Mouse (Mus musculus) neural tube, embryonic 12.5 days (tissue): ENCODE measurements around the gene Mctp2. TPM values are rescaled to one million over a fixed set of nuclear protein-coding genes. Genes with fewer than 3 reads are reported as not detected.

Experiments used
- ATAC-seq: fragments of 200-750 bp; cut with Nextera tagmentation; 2 replicates; pipeline ENCODE4 v1.8.0; 2017; ENCODE audit warnings: low read depth, mild to moderate bottlenecking, moderate TSS enrichment, moderate library complexity; ENCODE audit not compliant: low FRiP score
- H3K27ac ChIP-seq: fragments of 300-500 bp; sonication (generic); 2 replicates; pipeline ENCODE4 v1.5.1; 2016
- H3K27me3 ChIP-seq: fragments of 300-500 bp; sonication (generic); replicated peaks from 2 replicates; pipeline ENCODE4 v1.6.1; 2016; ENCODE audit warnings: mild to moderate bottlenecking
- H3K36me3 ChIP-seq: fragments of 300-500 bp; sonication (generic); 2 replicates; pipeline ENCODE4 v1.6.1; 2016; ENCODE audit warnings: mild to moderate bottlenecking
- H3K4me1 ChIP-seq: fragments of 300-500 bp; sonication (generic); 2 replicates; pipeline ENCODE4 v1.6.1; 2016
- H3K4me2 ChIP-seq: fragments of 300-500 bp; sonication (generic); replicated peaks from 2 replicates; pipeline ENCODE4 v1.6.1; 2016; ENCODE audit warnings: mild to moderate bottlenecking
- H3K4me3 ChIP-seq: fragments of 300-500 bp; sonication (generic); 2 replicates; pipeline ENCODE4 v1.5.1; 2016
- H3K9ac ChIP-seq: fragments of 300-500 bp; sonication (generic); 2 replicates; pipeline ENCODE4 v1.6.1; 2016; ENCODE audit warnings: mild to moderate bottlenecking
- H3K9me3 ChIP-seq: fragments of 300-500 bp; sonication (generic); 2 replicates; pipeline ENCODE4 v1.6.1; 2016; ENCODE audit warnings: mild to moderate bottlenecking
- WGBS: fragments of 180-500 bp; shearing (Covaris S2); methylation state at CpG from one replicate; pipeline ENCODE4 v1.1.7; 2016; 5-methylcytosine and 5-hydroxymethylcytosine counted together
- polyA plus RNA-seq: library from polyadenylated mRNA; unstranded; fragments of >200 nt; fragmentation: Nextera tagmentation; extraction: Ambion mirVana; gene quantifications from 2 replicates; pipeline ENCODE4 v1.2.1, GENCODE M21; 2016

Mctp2 gene
- polyA plus RNA-seq, 1 experiment from 2014 or later = 0.29 TPM

DNA sequence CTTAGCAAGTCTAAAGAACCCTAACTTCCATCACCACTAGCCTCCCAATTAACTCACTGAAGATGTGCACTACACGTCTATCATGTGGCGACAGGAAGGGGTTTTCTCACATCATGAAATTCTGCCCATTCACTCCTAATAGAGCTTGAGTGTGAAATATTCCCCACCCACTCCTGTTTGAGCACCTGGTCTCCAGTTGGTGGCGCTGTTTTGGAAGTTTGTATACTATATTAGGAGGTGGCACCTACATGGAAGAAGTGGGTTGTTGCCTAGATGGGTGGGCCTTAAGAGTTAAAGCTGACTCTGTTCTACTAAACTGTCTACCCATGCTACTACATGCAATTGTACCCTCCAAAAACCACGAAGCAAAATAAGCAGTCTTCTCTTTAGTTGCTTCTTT is 4.7 kb downstream of the Mctp2 start:
- WGBS = 77% methylated on average over 4 of the region's 4 CpGs
- Histone ChIP-seq H3K4me3 (no peak overlapping the region), H3K9ac (no peak overlapping the region), H3K9me3 (no peaks in the 10 kb centered on the region), H3K4me1 (peaks cover 10% of the 10 kb centered on the region), H3K4me2 (no peak overlapping the region), H3K36me3 (no peaks in the 10 kb centered on the region), H3K27ac (no peak overlapping the region), H3K27me3 (peaks cover 10% of the 10 kb centered on the region)
- no peak for ATAC-seq

DNA sequence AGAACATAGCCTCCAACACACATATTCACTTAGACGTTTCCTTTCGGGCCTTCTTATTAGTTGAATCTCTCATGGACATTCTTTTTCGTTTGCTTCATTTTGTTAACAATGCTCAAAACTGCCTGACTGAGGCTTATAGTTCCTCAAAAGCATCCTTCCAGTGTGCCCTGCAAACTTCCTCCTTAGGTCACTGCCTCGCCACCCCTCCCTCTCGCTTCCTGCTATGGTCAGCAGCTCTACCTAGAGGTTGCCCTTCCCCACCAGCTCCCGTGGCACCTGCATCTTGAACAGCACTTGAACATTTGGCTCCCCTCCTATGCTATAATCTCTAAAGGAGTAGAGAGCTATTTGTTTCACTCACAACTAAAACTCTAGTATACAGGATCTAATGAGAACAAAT is 6.7 kb downstream of the Mctp2 start:
- no peaks in the 10 kb centered on the region for H3K9me3 ChIP-seq
- no peak overlapping the region for H3K9ac ChIP-seq
- H3K27me3 ChIP-seq = no peaks in the 10 kb centered on the region
- WGBS = 86% methylated on average over 6 of the region's 6 CpGs
- H3K4me3 ChIP-seq = no peak overlapping the region
- no peaks in the 10 kb centered on the region for H3K36me3 ChIP-seq
- H3K27ac ChIP-seq = no peak overlapping the region
- no peak overlapping the region for H3K4me2 ChIP-seq
- no peak for ATAC-seq
- H3K4me1 ChIP-seq = no peaks in the 10 kb centered on the region

DNA sequence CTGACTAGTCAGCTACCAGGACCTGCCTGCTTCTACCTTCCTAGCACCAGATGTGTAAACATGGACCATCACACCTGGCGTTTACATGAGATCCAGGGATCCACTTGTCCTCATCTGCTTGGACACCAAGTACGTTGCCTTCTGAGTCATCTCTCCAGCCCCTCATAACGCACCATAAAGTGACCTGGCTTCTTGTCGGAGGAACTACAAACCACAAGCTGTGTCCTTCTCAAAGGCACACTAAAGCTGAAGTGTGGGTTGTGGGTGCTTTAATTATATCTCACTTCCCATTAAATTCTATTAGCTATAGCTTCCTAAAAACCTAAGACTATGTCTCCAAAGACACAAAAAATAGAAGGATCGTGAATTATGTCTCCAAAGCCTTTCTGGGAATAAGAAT is 9.4 kb downstream of the Mctp2 start:
- no peaks in the 10 kb centered on the region for H3K9me3 ChIP-seq
- H3K9ac ChIP-seq = no peak overlapping the region
- H3K4me3 ChIP-seq = no peak overlapping the region
- no peaks in the 10 kb centered on the region for H3K36me3 ChIP-seq
- H3K27ac ChIP-seq = no peak overlapping the region
- WGBS = 89% methylated on average over 5 of the region's 5 CpGs
- no peaks in the 10 kb centered on the region for H3K27me3 ChIP-seq
- ATAC-seq = no peak
- H3K4me1 ChIP-seq = no peaks in the 10 kb centered on the region
- no peak overlapping the region for H3K4me2 ChIP-seq

DNA sequence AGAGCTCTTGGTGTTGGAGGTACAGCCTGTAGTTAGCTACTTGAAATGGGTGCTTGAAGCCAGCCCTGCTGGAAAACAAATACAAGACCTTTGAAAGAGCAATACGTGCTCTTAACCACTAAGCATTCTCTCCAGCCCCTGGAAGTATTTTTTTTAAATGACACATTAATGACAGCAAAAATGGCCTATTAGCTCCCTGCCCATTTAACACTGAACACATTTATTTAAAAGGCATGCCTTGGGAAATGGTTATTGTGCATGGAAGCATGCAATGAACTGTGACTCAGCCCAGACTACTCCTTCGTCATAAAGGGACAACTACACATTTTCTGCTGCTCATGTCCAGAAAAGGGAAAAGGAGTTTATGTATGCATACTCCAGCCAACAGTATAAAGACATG is 10.2 kb downstream of the Mctp2 start:
- no peak overlapping the region for H3K4me2 ChIP-seq
- 32% methylated on average over 2 of the region's 2 CpGs for WGBS
- H3K36me3 ChIP-seq = no peaks in the 10 kb centered on the region
- H3K4me1 ChIP-seq = no peaks in the 10 kb centered on the region
- H3K27ac ChIP-seq = no peak overlapping the region
- H3K9ac ChIP-seq = no peak overlapping the region
- H3K9me3 ChIP-seq = no peaks in the 10 kb centered on the region
- ATAC-seq = no peak
- H3K4me3 ChIP-seq = no peak overlapping the region
- no peaks in the 10 kb centered on the region for H3K27me3 ChIP-seq

DNA sequence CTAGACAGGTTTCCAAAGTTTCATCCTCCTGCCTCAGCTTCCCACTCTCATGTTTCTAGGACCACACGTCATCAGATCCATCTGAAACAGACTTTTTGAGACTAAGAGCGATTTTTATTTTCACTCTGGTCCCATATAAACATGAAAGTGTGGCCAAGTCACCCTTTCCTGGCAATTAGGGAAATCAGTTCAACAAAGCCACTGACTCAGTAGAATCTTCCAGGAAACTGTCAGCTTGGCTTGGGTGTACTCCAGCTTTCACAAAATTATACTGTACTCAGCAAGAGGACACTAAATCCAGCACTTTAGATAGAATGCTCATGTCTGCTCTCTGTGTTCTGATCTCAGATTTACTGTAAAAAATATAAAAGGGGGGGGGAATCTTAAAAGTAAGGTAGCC is 11.5 kb downstream of the Mctp2 start:
- H3K27ac ChIP-seq = no peak overlapping the region
- H3K4me2 ChIP-seq = no peak overlapping the region
- no peaks in the 10 kb centered on the region for H3K36me3 ChIP-seq
- no peaks in the 10 kb centered on the region for H3K27me3 ChIP-seq
- no peak overlapping the region for H3K9ac ChIP-seq
- WGBS = 67% methylated on average over 2 of the region's 2 CpGs
- no peaks in the 10 kb centered on the region for H3K4me1 ChIP-seq
- no peak overlapping the region for H3K4me3 ChIP-seq
- no peak for ATAC-seq
- no peaks in the 10 kb centered on the region for H3K9me3 ChIP-seq

DNA sequence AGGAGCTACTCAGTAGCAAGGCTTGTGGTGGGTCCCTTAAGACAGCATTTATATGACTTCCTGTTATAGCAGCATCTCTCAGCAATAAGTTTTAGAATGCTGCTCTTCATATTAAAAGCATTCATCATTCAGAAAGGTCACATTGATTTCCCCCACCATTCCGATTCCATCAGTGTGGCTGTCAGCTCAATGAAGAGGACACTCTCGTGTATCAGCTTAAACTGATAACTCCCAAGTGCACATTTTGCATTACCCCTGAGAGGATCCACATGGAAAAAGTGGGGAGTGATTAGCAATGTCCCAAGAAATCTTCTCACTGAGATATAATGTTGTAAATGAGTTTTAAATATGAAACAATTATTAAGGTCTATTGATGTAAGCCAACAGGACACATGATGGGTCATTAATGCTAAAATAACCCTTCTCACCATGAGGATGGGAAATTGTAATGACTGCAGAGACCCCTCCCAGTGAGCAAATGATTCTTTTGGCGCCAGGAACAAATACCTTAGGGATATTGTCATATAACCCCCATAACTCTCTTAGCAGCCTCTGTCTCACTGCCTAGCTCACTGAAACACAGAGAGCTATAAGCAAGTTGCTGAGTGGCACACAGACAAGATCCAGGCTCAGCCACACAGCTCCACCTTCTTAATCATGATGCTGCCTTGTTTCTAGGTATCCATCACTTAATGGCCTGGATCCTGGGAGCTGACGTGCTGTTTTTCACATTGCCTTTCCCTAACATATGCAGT is 12.4 kb downstream of the Mctp2 start:
- H3K36me3 ChIP-seq = no peaks in the 10 kb centered on the region
- WGBS = 63% methylated on average over 4 of the region's 4 CpGs

DNA sequence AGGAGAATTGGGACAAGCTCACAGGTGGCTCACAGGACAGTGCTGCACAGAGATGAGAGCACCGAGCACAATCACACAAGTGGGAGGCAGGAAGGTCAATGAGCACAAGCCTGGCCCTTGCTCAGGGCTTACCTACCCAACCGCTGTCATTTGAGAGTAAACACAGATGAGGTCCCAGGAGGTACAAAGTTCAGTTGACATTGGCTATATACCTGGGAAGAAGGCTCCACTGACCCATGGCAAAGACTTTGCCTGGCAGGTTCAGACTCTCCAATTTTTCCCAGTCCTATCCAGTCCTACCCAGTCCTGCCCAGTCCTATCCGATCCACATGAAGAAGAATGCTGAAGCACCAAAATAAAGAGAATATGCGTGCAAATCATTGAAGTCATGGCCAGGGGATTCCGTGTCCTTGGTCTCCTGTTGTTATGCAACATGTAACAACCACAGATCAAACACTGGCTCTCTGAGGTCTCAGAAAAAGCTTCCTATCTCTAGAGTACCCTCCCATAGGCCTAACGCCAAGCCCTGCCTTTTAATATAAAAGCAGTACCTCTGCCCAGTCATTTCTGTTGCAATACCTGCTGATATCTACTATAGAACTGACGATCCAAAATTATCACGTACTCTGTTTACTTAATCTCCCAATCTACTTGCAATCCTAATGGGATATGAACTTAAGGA is 14.0 kb downstream of the Mctp2 start:
- no peak overlapping the region for H3K4me2 ChIP-seq
- H3K27me3 ChIP-seq = no peaks in the 10 kb centered on the region
- H3K9ac ChIP-seq = no peak overlapping the region
- H3K27ac ChIP-seq = no peak overlapping the region
- no peak overlapping the region for H3K4me3 ChIP-seq
- WGBS = 87% methylated on average over 8 of the region's 8 CpGs
- no peak for ATAC-seq
- no peaks in the 10 kb centered on the region for H3K9me3 ChIP-seq
- H3K4me1 ChIP-seq = no peaks in the 10 kb centered on the region
- no peaks in the 10 kb centered on the region for H3K36me3 ChIP-seq

More for the DNA sequence above, 12.4 kb downstream of the Mctp2 start:
- no peaks in the 10 kb centered on the region for H3K27me3 ChIP-seq
- H3K27ac ChIP-seq = no peak overlapping the region
- no peak for ATAC-seq
- H3K4me2 ChIP-seq = no peak overlapping the region
- H3K9ac ChIP-seq = no peak overlapping the region
- H3K9me3 ChIP-seq = no peaks in the 10 kb centered on the region
- H3K4me3 ChIP-seq = no peak overlapping the region
- H3K4me1 ChIP-seq = no peaks in the 10 kb centered on the region

DNA sequence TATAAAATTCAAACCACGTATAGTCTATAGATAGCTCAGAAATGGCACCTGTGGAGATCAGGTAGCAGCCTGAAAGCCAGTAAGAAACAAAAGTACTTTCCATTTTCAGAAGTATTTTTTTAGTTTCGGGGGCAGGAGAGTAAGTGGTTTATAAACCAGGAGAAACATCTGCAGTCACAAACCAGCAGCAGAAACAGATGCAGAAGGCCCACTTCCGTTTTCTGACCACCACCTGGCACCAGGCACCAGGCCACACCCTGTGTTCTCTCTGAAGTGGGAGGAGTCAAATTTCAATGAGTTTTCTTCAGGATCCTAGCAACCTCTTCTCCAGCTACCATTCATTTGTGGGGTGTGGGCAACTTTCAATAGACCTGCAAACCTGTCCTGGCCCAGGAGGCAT is 25.7 kb downstream of the Mctp2 start:
- Histone ChIP-seq H3K27me3 (no peaks in the 10 kb centered on the region), H3K9me3 (no peaks in the 10 kb centered on the region), H3K9ac (no peak overlapping the region), H3K36me3 (no peaks in the 10 kb centered on the region), H3K4me3 (no peak overlapping the region), H3K4me1 (no peaks in the 10 kb centered on the region), H3K27ac (no peak overlapping the region), H3K4me2 (no peak overlapping the region)
- WGBS = 74% methylated on average over 3 of the region's 3 CpGs
- ATAC-seq = no peak

DNA sequence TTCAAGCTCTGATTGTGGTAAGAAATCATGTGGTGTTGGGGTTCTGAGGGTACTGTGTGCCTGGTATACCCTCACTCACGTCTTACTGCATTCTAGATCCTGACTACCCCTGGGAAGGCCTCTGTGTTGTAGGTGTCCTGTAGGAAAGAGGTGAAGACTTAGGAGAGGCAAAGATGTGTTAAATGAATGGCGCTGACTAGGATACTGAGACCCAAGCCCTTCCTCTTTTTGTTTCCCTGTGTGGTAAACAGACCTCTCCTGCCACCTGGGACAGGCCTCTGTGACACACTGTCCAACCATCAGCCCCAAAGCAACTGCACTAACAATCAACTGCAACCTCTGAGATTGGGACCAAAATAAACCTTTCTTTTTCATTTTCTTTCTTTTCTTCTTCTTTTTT is 28.0 kb downstream of the Mctp2 start:
- no peak overlapping the region for H3K4me3 ChIP-seq
- WGBS = 78% methylated on average over 2 of the region's 2 CpGs
- no peak overlapping the region for H3K27ac ChIP-seq
- ATAC-seq = no peak
- H3K4me2 ChIP-seq = no peak overlapping the region
- no peaks in the 10 kb centered on the region for H3K9me3 ChIP-seq
- H3K36me3 ChIP-seq = no peaks in the 10 kb centered on the region
- H3K27me3 ChIP-seq = no peaks in the 10 kb centered on the region
- no peaks in the 10 kb centered on the region for H3K4me1 ChIP-seq
- H3K9ac ChIP-seq = no peak overlapping the region

DNA sequence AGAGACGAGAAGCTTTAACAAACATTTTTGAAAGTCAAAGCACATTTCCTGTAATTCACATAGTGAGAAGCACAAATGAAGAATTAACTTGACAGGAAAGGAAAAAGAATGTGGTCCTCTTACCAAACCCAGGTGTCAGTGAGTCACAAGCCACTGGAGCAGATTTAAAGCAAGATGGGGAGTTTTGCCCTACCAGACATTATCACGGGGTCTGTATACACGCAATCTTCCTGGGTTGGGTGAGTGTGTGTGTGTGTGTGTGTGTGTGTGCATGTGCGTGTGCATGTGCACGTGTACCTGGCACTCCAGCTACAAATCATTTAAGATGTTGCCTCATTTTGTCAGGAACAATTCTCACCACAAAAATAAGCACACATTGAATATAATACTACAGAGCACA is 30.9 kb downstream of the Mctp2 start:
- Histone ChIP-seq H3K4me1 (no peaks in the 10 kb centered on the region), H3K4me3 (no peak overlapping the region), H3K9ac (no peak overlapping the region), H3K4me2 (no peak overlapping the region), H3K27ac (no peak overlapping the region), H3K36me3 (no peaks in the 10 kb centered on the region), H3K9me3 (no peaks in the 10 kb centered on the region), H3K27me3 (no peaks in the 10 kb centered on the region)
- no peak for ATAC-seq
- WGBS = 91% methylated on average over 5 of the region's 5 CpGs

DNA sequence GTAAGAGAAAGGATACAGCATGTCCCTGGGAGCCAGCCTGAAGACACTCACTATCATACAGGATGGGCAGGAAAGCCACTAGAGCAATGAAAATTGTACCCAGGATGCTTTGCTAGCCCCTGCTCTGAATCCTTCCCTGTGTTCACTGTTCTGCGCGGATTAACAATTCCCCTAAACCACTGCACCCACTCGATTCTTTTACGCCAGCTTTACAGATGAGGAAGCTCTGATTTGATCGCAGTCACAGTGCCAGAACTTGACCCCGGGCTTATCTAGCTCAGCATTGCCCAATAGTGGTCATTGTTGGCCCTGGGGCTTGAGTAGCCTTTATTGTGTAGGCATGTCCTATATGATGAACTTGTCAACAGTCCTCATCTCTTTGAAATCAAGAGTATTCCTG is 34.9 kb downstream of the Mctp2 start:
- 93% methylated on average over 6 of the region's 6 CpGs for WGBS
- Histone ChIP-seq H3K27me3 (no peaks in the 10 kb centered on the region), H3K36me3 (no peaks in the 10 kb centered on the region), H3K4me3 (no peak overlapping the region), H3K9ac (no peak overlapping the region), H3K27ac (no peak overlapping the region), H3K4me1 (no peaks in the 10 kb centered on the region), H3K9me3 (no peaks in the 10 kb centered on the region), H3K4me2 (no peak overlapping the region)
- no peak for ATAC-seq

DNA sequence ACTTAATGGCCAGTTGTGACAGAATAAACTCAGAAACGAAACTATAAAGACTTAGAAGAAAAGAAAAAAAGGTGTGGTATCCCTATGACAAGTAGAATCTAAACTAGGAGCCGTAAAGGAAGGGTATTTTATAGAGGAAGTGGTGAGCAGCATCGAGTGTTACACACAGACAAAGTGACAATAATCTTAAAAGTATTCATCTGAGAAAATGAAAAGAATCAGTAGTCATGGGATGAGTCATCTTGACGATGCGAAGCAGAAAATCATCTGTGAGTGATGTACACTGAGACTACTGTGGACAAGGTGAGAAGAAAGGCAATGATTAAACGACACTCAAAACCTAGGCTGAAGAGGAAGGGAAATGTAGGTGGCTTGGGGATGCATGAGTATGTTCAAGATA is 36.4 kb downstream of the Mctp2 start:
- Histone ChIP-seq H3K9me3 (no peaks in the 10 kb centered on the region), H3K36me3 (no peaks in the 10 kb centered on the region), H3K27me3 (no peaks in the 10 kb centered on the region), H3K27ac (no peak overlapping the region), H3K4me1 (no peaks in the 10 kb centered on the region), H3K4me3 (no peak overlapping the region), H3K9ac (no peak overlapping the region), H3K4me2 (no peak overlapping the region)
- ATAC-seq = no peak
- 80% methylated on average over 6 of the region's 6 CpGs for WGBS
